ENCODE assay signal across 26 mouse cellular contexts in the genomic region with DNA sequence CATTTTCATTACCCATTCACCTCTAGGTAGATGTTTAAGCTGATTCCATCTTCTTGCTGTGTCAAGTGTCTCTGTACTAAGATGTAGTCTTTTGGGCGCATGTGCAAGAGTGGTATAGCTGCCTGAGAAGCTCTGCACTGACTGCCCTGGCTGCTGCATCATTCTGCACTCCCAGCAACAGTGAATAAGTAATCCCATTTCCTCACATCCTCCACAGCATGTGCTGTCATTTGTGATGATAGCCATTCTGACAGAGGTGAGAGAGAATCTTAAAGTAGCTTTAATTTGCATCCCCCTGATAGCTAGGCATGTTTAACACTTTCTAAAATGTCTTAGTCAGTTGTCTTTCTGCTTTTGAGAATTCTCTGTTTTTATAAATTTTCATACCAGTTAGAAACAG.
A peak's percentile ranks its signal among the peaks of the same experiment; 100 is the strongest.
DNase-seq lines count a peak whose midpoint lies in the region; ATAC-seq lines count a peak whose summit lies in the region.
"Had no signal": no experiment of that assay in that cellular context is flagged by ENCODE, and none has a peak within 500 bp of the region (broad histone marks: within the 10 kb centered on the region; RNA-seq: fewer than 3 reads in every experiment).

No protein-coding gene starts in this region.

- DNase-seq in midbrain, embryonic 14.5 days, result peak; percentile 19
- peak; percentile 10 to 25 for DNase-seq in frontal cortex, postnatal 10 days (ENCODE audit: low spot score in 2 of 2)
- DNase-seq in left cerebral cortex, postnatal 36 days (ENCODE audit: low spot score in 2 of 2), result peak; percentile 13 to 17
- no peak for DNase-seq in retina, postnatal 1 day
- DNase-seq in ovary, postnatal 10 days (ENCODE audit: low spot score), result no peak
- DNase-seq in spleen, postnatal 14 days (ENCODE audit: low spot score in 2 of 2), result no peak
- DNase-seq: adrenal gland, adult 2 months; cerebellum, adult 18-20 months; cerebellum, postnatal 14 days; gastrocnemius, postnatal 14 days; heart, adult 18-20 months; heart, postnatal 10 days; kidney, postnatal 36 days; liver, embryonic 13.5 days; lung, adult 2 months; lung, postnatal 14 days; spleen, adult 18-20 months; thymus, postnatal 4 days had no signal

- WGBS in midbrain, embryonic 14.5 days, result 56% methylated on average over 1 of the region's 1 CpGs
- 63% methylated on average over 1 of the region's 1 CpGs for WGBS in midbrain, embryonic 16.5 days

- H3K9me3 ChIP-seq in midbrain, embryonic 14.5 days (ENCODE audit: control insufficient read depth, low read length), result no peaks in the 10 kb centered on the region
- H3K9me3 ChIP-seq in midbrain, embryonic 16.5 days (replicated peaks; ENCODE audit: control insufficient read depth, low read length, poor library complexity, severe bottlenecking), result no peaks in the 10 kb centered on the region
- H3K9me3 ChIP-seq: embryonic facial prominence, embryonic 13.5 days; heart, embryonic 12.5 days; kidney, embryonic 15.5 days; liver, embryonic 13.5 days had no signal

- H3K36me3 ChIP-seq in midbrain, embryonic 14.5 days (ENCODE audit: control insufficient read depth, insufficient read depth, low read length), result no peaks in the 10 kb centered on the region
- no peaks in the 10 kb centered on the region for H3K36me3 ChIP-seq in midbrain, embryonic 16.5 days (ENCODE audit: control insufficient read depth, insufficient read depth, low read length)
- H3K36me3 ChIP-seq: embryonic facial prominence, embryonic 13.5 days; heart, embryonic 12.5 days; kidney, embryonic 15.5 days; liver, embryonic 13.5 days had no signal

- H3K9ac ChIP-seq in midbrain, embryonic 14.5 days (replicated peaks; ENCODE audit: low read length), result no peak overlapping the region
- H3K9ac ChIP-seq in midbrain, embryonic 16.5 days (ENCODE audit: low read depth, low read length), result no peak overlapping the region
- H3K9ac ChIP-seq: embryonic facial prominence, embryonic 13.5 days; heart, embryonic 12.5 days; kidney, embryonic 15.5 days; liver, embryonic 13.5 days had no signal

- H3K27me3 ChIP-seq in midbrain, embryonic 14.5 days (ENCODE audit: control insufficient read depth, insufficient read depth, low read length), result no peaks in the 10 kb centered on the region
- no peaks in the 10 kb centered on the region for H3K27me3 ChIP-seq in midbrain, embryonic 16.5 days (ENCODE audit: control insufficient read depth, insufficient read depth, low read depth, low read length)
- H3K27me3 ChIP-seq: embryonic facial prominence, embryonic 13.5 days; heart, embryonic 12.5 days; kidney, embryonic 15.5 days; liver, embryonic 13.5 days had no signal

- H3K27ac ChIP-seq in midbrain, embryonic 14.5 days (replicated peaks; ENCODE audit: low read depth, low read length), result no peak overlapping the region
- H3K27ac ChIP-seq in midbrain, embryonic 16.5 days (ENCODE audit: low read length), result no peak overlapping the region
- H3K27ac ChIP-seq: embryonic facial prominence, embryonic 13.5 days; kidney, embryonic 15.5 days; left cerebral cortex, adult 2 months; liver, embryonic 13.5 days had no signal

- intact Hi-C loops in left cerebral cortex, postnatal 36 days (cut with DNase I), result no loop called here

- no peak for ATAC-seq in midbrain, embryonic 14.5 days (ENCODE audit: low FRiP score, low TSS enrichment)
- no peak; the same call in 1 of the 2 replicates for ATAC-seq in midbrain, embryonic 16.5 days
- ATAC-seq: intestine, postnatal 0 days had no signal

- H3K4me3 ChIP-seq in midbrain, embryonic 14.5 days (replicated peaks; ENCODE audit: low read depth, low read length), result no peak overlapping the region
- no peak overlapping the region for H3K4me3 ChIP-seq in midbrain, embryonic 16.5 days (ENCODE audit: low read depth, low read length)
- H3K4me3 ChIP-seq: embryonic facial prominence, embryonic 13.5 days; erythroblast, embryonic 14.5 days; heart, embryonic 12.5 days; kidney, embryonic 15.5 days; left cerebral cortex, adult 2 months; liver, embryonic 13.5 days had no signal

- no peaks in the 10 kb centered on the region for H3K4me1 ChIP-seq in midbrain, embryonic 14.5 days (ENCODE audit: control insufficient read depth, insufficient read depth, low read length)
- no peaks in the 10 kb centered on the region for H3K4me1 ChIP-seq in midbrain, embryonic 16.5 days (ENCODE audit: control insufficient read depth, insufficient read depth, low read length)
- H3K4me1 ChIP-seq: embryonic facial prominence, embryonic 13.5 days; heart, embryonic 12.5 days; kidney, embryonic 15.5 days; liver, embryonic 13.5 days had no signal

- no peak overlapping the region for H3K4me2 ChIP-seq in midbrain, embryonic 14.5 days (ENCODE audit: low read length)
- no peak overlapping the region for H3K4me2 ChIP-seq in midbrain, embryonic 16.5 days (ENCODE audit: low read length)
- H3K4me2 ChIP-seq: embryonic facial prominence, embryonic 13.5 days; heart, embryonic 12.5 days; kidney, embryonic 15.5 days; liver, embryonic 13.5 days; midbrain, embryonic 11.5 days had no signal

Comparison
In these comparisons a context has a peak if more than half of its experiments do, and no peak if none do; other contexts are left out.
1. DNase-seq: peak in midbrain, embryonic 14.5 days (single experiment), frontal cortex, postnatal 10 days (2 of 2) and left cerebral cortex, postnatal 36 days (2 of 2); none in retina, postnatal 1 day (single experiment), ovary, postnatal 10 days (single experiment) and spleen, postnatal 14 days (0 of 2).